Mouse (Mus musculus) heart, embryonic 15.5 days (tissue): ENCODE measurements around the gene Spint5. TPM values are rescaled to one million over a fixed set of nuclear protein-coding genes. Genes with fewer than 3 reads are reported as not detected.

Experiments used
- ATAC-seq: fragments of 200-750 bp; cut with Nextera tagmentation; replicated peaks from 2 replicates; pipeline ENCODE4 v1.8.0; 2017; ENCODE audit warnings: low read depth, moderate TSS enrichment; ENCODE audit not compliant: insufficient number of reproducible peaks, insufficient read depth, low FRiP score
- H3K27ac ChIP-seq: fragments of 300-500 bp; sonication (generic); 2 replicates; pipeline ENCODE4 v1.5.1; 2015; ENCODE audit warnings: mild to moderate bottlenecking, inconsistent platforms
- H3K27me3 ChIP-seq: fragments of 300-500 bp; sonication (generic); 2 replicates; pipeline ENCODE4 v1.6.1; 2015; ENCODE audit warnings: inconsistent platforms
- H3K36me3 ChIP-seq: fragments of 300-500 bp; sonication (generic); 2 replicates; pipeline ENCODE4 v1.6.1; 2015; ENCODE audit warnings: mild to moderate bottlenecking, inconsistent platforms
- H3K4me1 ChIP-seq: fragments of 300-500 bp; sonication (generic); replicated peaks from 2 replicates; pipeline ENCODE4 v1.6.1; 2015; ENCODE audit warnings: inconsistent platforms
- H3K4me2 ChIP-seq: fragments of 300-500 bp; sonication (generic); 2 replicates; pipeline ENCODE4 v1.6.1; 2015; ENCODE audit warnings: inconsistent platforms, mild to moderate bottlenecking, moderate library complexity
- H3K4me3 ChIP-seq: fragments of 300-500 bp; sonication (generic); 2 replicates; pipeline ENCODE4 v1.5.1; 2015; ENCODE audit warnings: mild to moderate bottlenecking, inconsistent platforms
- H3K9ac ChIP-seq: fragments of 300-500 bp; sonication (generic); 2 replicates; pipeline ENCODE4 v1.6.1; 2015; ENCODE audit warnings: mild to moderate bottlenecking, inconsistent platforms
- H3K9me3 ChIP-seq: fragments of 300-500 bp; sonication (generic); replicated peaks from 2 replicates; pipeline ENCODE4 v1.6.1; 2016; ENCODE audit warnings: inconsistent platforms
- WGBS: fragments of 180-500 bp; shearing (Covaris S2); methylation state at CpG from one replicate; pipeline ENCODE4 v1.1.7; 2015; ENCODE audit warnings: mixed read lengths; 5-methylcytosine and 5-hydroxymethylcytosine counted together
- polyA plus RNA-seq: library from polyadenylated mRNA; unstranded; fragments of >200 nt; fragmentation: Nextera tagmentation; extraction: Ambion mirVana; gene quantifications from 2 replicates; pipeline ENCODE4 v1.2.1, GENCODE M21; 2015

Spint5 gene
- polyA plus RNA-seq, 1 experiment from 2014 or later = not detected

GRCm38 (mm10) chr2:164737377-164738090, 22.4 kb downstream of the Spint5 start:
- ATAC-seq = no peak
- 64% methylated on average over 3 of the region's 3 CpGs for WGBS

DNA sequence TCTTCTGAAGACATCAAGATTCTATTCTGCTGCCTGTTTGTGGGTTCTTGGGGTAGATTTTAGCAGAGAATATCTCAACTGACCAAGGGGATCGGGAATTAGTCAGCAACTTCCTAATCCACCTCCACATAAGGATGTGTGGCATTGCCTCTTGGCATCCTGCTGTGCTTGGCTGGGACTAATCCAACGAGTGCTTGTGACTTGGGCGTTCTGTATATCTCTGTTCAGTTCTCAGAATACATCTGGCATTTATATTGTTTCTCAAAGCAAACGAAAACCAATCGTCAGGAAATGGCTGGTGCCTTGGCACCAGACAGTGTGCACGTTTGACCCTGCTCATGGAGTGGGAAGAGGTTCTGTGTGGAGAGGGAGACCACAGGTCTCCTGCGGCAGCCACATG, 24.8 kb downstream of the Spint5 start:
- Histone ChIP-seq H3K27me3 (no peaks in the 10 kb centered on the region), H3K27ac (no peak overlapping the region), H3K4me3 (no peak overlapping the region), H3K9me3 (no peaks in the 10 kb centered on the region), H3K4me2 (no peak overlapping the region), H3K4me1 (peaks cover 2% of the 10 kb centered on the region; the same call in 1 of the 2 replicates), H3K36me3 (no peaks in the 10 kb centered on the region), H3K9ac (no peak overlapping the region)
- ATAC-seq = no peak
- WGBS = 52% methylated on average over 7 of the region's 7 CpGs

More at GRCm38 (mm10) chr2:164737377-164738090, 22.4 kb downstream of the Spint5 start:
- no peak overlapping the region for H3K9ac ChIP-seq
- H3K36me3 ChIP-seq = no peaks in the 10 kb centered on the region
- H3K27me3 ChIP-seq = no peaks in the 10 kb centered on the region
- H3K9me3 ChIP-seq = no peaks in the 10 kb centered on the region
- no peak overlapping the region for H3K4me2 ChIP-seq
- H3K4me3 ChIP-seq = no peak overlapping the region
- no peaks in the 10 kb centered on the region for H3K4me1 ChIP-seq
- no peak overlapping the region for H3K27ac ChIP-seq

DNA sequence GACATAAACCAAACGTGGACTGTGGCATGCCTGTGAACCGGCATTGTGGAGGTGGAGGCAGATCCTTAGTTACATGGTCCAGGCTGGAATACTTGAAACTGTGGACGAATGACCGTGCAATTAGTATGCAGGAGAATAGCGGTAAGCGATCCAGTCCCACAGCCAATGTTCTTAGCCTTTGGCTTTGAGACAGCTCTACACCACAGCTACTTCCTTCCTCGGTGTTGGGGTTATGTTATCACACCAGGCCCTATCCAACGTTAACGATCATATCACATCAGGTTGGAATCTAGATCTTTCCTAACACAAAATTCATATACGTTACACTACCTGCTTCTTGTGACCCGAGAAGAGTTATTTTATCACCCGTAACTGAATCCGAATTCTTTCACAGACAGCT, 29.9 kb downstream of the Spint5 start:
- Histone ChIP-seq H3K9ac (peak overlapping the region; percentile 98), H3K4me3 (peak overlapping the region; percentile 98), H3K4me2 (peak overlapping the region; percentile 86), H3K4me1 (peaks cover 23% of the 10 kb centered on the region), H3K27ac (no peak overlapping the region), H3K36me3 (peaks cover 25% of the 10 kb centered on the region; the same call in 1 of the 2 replicates), H3K9me3 (no peaks in the 10 kb centered on the region), H3K27me3 (no peaks in the 10 kb centered on the region)
- no peak for ATAC-seq
- 59% methylated on average over 13 of the region's 13 CpGs for WGBS

DNA sequence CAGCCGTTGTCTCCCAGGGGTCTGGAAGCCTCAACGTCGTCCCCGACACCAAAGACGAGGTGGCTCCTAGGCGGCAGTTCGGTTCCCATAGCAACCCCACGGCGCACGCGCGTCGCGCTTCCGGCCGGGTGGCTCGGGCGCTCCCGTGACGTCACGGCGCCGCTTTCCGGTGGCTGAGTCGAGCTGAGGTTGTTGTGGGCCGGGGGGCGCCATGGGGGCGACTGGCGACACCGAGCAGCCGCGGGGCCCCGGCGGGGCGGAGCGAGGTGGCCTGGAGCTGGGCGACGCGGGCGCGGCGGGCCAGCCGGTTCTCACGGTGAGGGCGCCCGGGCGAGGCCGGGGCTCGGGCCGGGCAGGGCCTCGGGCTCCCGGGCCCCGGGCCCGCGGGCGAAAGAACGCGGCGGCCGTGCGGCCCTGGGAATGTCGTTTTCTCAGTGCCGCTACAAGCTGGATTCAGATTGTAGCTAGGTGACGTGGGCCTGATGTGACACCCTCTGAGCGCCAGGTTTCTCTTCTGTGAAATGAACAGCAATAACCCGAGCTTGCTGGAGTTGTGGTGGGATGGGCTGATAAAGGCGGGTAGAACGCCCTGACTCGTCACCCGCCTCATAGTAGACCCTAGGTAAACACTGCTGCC, 30.9 kb downstream of the Spint5 start, which contains the start of the genes Wfdc3 and Dnttip1:
Gene Wfdc3 (minus strand): TSS at position 89 of the 637 bp plus-strand sequence.
Gene Dnttip1 (plus strand): TSS at position 141 of the 637 bp plus-strand sequence.
- under 1% methylated on average over 70 of the region's 70 CpGs for WGBS
- H3K9ac ChIP-seq = peak within 1 kb of the TSS; percentile 98
- peak; percentile 84 for ATAC-seq

DNA sequence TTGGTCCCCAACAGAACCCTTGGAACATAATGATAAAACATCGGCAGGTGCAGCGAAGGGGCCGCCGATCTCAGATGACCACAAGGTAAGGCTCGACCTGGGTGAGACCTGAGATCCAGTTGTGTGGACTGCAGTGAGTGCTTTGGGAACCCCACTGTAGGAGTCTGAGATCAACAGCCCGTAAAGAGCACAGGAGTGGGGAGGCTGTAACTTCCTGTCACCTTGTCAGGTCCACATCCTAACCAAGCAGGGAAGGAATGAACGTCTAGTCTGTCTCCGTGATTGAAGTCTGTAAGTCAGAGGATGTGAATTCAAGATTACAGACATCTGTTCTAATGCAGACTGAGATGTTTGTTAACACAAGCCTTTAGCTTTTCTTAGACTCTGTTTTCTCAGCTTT, 31.6 kb downstream of the Spint5 start:
- H3K36me3 ChIP-seq = peaks cover 42% of the 10 kb centered on the region; the same call in 1 of the 2 replicates
- no peaks in the 10 kb centered on the region for H3K9me3 ChIP-seq
- 31% methylated on average over 8 of the region's 8 CpGs for WGBS
- H3K27me3 ChIP-seq = no peaks in the 10 kb centered on the region
- ATAC-seq = no peak
- peak overlapping the region; percentile 98 for H3K9ac ChIP-seq
- peaks cover 23% of the 10 kb centered on the region for H3K4me1 ChIP-seq
- H3K4me2 ChIP-seq = peak overlapping the region; percentile 86
- peak overlapping the region; percentile 98 for H3K4me3 ChIP-seq
- H3K27ac ChIP-seq = no peak overlapping the region

More for the DNA sequence above, 30.9 kb downstream of the Spint5 start, which contains the start of the genes Wfdc3 and Dnttip1:
- Histone ChIP-seq H3K27ac (peak within 1 kb of the TSS; percentile 85), H3K36me3 (peaks cover 34% of the 10 kb centered on the region; the same call in 1 of the 2 replicates), H3K4me2 (peak within 1 kb of the TSS; percentile 86), H3K9me3 (no peaks in the 10 kb centered on the region), H3K4me3 (peak within 1 kb of the TSS; percentile 98), H3K27me3 (no peaks in the 10 kb centered on the region), H3K4me1 (peaks cover 23% of the 10 kb centered on the region)

- Histone ChIP-seq H3K4me3 (no peak overlapping the region), H3K27me3 (no peaks in the 10 kb centered on the region), H3K4me1 (peaks cover 25% of the 10 kb centered on the region), H3K4me2 (no peak overlapping the region), H3K36me3 (peaks cover 52% of the 10 kb centered on the region), H3K9ac (no peak overlapping the region), H3K9me3 (no peaks in the 10 kb centered on the region), H3K27ac (no peak overlapping the region)
- no peak for ATAC-seq
- WGBS = 79% methylated on average over 4 of the region's 4 CpGs
Measured at GRCm38 (mm10) chr2:164748191-164748590, 33.1 kb downstream of the Spint5 start.

- Histone ChIP-seq H3K4me1 (peaks cover 30% of the 10 kb centered on the region), H3K27me3 (no peaks in the 10 kb centered on the region), H3K4me3 (no peak overlapping the region), H3K9me3 (no peaks in the 10 kb centered on the region), H3K4me2 (no peak overlapping the region), H3K36me3 (peaks cover 58% of the 10 kb centered on the region), H3K27ac (no peak overlapping the region), H3K9ac (no peak overlapping the region)
- no peak for ATAC-seq
- 88% methylated on average over 6 of the region's 6 CpGs for WGBS
Measured at GRCm38 (mm10) chr2:164748991-164749390, 33.9 kb downstream of the Spint5 start.

DNA sequence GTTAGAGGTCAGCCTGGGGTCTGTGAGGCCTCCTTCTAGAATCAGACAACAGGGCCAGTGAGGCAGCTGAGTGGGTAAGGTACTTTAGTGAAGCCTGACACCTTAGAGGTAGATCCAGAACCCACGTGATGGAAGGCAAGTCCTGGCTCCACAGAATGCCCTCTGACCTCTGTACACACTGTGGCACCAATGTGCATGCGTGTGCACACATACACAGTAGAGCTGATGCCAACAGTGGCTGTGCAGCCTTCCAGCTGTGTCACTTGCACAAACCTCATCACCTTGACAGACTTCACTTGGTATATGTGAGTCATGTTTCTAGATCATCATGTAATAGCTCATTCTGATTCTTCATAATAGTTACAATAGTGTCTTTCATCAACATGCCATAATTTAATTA, 37.3 kb downstream of the Spint5 start:
- no peaks in the 10 kb centered on the region for H3K27me3 ChIP-seq
- H3K9ac ChIP-seq = no peak overlapping the region
- H3K4me3 ChIP-seq = no peak overlapping the region
- no peak overlapping the region for H3K27ac ChIP-seq
- no peak overlapping the region for H3K4me2 ChIP-seq
- H3K4me1 ChIP-seq = peaks cover 33% of the 10 kb centered on the region
- WGBS = 93% methylated on average over 2 of the region's 2 CpGs
- no peaks in the 10 kb centered on the region for H3K9me3 ChIP-seq
- ATAC-seq = no peak
- peaks cover 91% of the 10 kb centered on the region for H3K36me3 ChIP-seq

GRCm38 (mm10) chr2:164754105-164754504, 39.0 kb downstream of the Spint5 start:
- peak overlapping the region; percentile 87 for H3K27ac ChIP-seq
- peaks cover 29% of the 10 kb centered on the region for H3K4me1 ChIP-seq
- no peak for ATAC-seq
- H3K4me2 ChIP-seq = no peak overlapping the region
- WGBS = 75% methylated on average over 11 of the region's 11 CpGs
- no peaks in the 10 kb centered on the region for H3K9me3 ChIP-seq
- H3K9ac ChIP-seq = no peak overlapping the region
- H3K4me3 ChIP-seq = no peak overlapping the region
- no peaks in the 10 kb centered on the region for H3K27me3 ChIP-seq
- H3K36me3 ChIP-seq = peaks cover 92% of the 10 kb centered on the region

DNA sequence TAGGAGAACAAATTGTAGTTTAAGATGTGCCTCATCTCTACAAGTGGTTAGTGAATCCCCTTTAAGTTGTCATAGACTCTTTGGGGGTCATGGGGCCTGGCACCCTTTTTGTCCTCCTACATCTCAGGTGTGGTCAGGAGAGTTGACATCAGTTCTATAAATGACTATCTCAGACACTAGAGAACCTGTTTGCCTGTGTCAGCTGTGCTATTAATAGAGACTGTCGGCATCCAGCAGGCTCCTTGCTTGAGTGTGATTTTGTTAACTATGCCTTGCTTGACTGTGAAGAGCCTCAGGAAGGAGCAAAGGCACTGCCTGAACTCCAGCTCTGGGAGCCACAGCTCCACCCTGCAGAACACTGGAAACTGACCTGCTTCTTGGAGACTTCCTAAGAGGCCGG, 39.7 kb downstream of the Spint5 start:
- no peak overlapping the region for H3K4me3 ChIP-seq

DNA sequence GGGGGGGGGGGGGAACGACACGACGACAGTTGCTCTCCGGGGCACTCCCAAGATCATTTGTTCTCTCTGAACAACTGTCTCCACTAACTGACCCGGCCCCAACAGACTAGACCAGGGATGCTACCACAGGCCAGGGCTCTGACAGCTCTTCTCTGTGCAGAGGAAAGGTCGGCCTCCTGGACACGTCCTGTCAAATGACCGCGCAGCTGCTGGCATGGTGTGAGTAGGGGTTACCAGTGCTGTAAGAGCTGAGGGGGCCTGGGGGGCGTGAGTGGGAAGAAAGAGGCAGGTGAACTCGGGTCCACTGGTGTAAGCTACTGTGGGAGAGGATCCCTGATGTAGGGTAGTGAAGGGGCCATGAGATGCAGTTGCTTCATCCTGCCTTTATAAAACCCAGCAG, 42.7 kb downstream of the Spint5 start:
- Histone ChIP-seq H3K4me3 (no peak overlapping the region), H3K36me3 (peaks cover 89% of the 10 kb centered on the region), H3K27ac (no peak overlapping the region), H3K4me1 (peaks cover 33% of the 10 kb centered on the region), H3K9me3 (no peaks in the 10 kb centered on the region), H3K27me3 (no peaks in the 10 kb centered on the region), H3K4me2 (no peak overlapping the region), H3K9ac (no peak overlapping the region)
- 89% methylated on average over 11 of the region's 11 CpGs for WGBS
- no peak for ATAC-seq

More for the DNA sequence above, 39.7 kb downstream of the Spint5 start:
- Histone ChIP-seq H3K4me1 (peaks cover 29% of the 10 kb centered on the region), H3K9me3 (no peaks in the 10 kb centered on the region), H3K36me3 (peaks cover 90% of the 10 kb centered on the region), H3K4me2 (0 out of 2 replicates have a peak overlapping the region, but pooled peaks have one; percentile 4), H3K9ac (no peak overlapping the region), H3K27ac (peak overlapping the region; percentile 87), H3K27me3 (no peaks in the 10 kb centered on the region)
- WGBS = 45% methylated on average over 2 of the region's 2 CpGs
- peak; percentile 82 for ATAC-seq
